Mouse (Mus musculus): Measurements from ENCODE around the gene Timmdc1.

- TF ChIP-seq EP300 (IDR thresholded peaks at IDR 0.05; ENCODE audit: low read depth) (no peak), CTCF (IDR thresholded peaks at IDR 0.05; ENCODE audit: low read depth) (no peak)
Measured at GRCm38 (mm10) chr16:38503528-38503927, 18.9 kb downstream of the Timmdc1 start.

Data from heart, postnatal 0 days (tissue).